Mouse (Mus musculus): Measurements from ENCODE around the gene Tpd52l2.
"Not testable (repeated sequence)": the region's sequence is repeated elsewhere in the genome, so short reads cannot be mapped to it uniquely, and the experiment has no call there.

Gene Tpd52l2

DNA sequence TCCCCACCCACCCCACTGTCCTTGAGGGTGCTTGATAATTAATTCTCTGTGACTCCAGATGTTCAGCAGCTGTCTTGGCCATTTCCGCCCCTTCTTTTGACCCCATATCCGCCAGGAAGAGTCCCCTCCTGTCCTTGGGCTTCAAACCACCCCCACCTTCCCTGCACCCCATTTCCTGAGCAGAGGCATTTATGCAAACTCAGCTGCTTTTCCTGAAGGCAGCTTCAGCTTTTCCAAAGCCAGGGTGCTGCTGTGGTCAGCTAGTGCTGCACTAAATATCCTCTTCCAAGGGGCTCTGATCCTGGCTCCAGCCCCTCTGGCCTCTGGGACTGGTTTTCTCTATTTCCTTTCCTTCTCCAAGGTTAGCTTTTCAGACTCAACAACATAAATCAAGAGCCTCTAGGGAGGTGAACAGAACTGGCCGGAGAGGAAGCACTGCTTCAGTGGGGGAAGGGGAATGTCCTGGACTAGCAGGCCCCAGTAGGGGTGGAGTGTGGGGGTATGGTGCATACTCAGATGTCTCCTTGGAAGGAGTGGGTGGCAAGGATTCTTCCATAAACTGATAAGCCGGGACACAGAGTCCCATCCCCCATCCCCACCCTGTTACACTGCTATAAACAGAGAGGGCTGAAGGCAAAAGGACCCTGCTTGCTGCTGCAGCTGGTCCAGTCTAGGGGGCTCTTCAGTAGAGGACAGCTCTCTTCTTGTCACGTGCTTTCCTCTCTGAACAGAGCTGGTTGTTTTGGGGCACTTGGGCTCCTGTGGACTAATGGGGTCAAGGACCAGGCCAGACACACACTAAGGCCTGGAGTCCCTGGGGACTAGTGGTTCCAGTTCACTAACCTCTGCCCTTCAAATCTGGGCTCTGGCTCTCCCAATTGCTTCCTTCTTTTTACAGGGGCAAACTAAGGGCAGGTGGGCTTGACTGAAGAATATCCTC, 9.3 kb upstream of the Tpd52l2 start:
- peak; percentile 79 for DNase-seq (ENCODE audit: low spot score)

DNA sequence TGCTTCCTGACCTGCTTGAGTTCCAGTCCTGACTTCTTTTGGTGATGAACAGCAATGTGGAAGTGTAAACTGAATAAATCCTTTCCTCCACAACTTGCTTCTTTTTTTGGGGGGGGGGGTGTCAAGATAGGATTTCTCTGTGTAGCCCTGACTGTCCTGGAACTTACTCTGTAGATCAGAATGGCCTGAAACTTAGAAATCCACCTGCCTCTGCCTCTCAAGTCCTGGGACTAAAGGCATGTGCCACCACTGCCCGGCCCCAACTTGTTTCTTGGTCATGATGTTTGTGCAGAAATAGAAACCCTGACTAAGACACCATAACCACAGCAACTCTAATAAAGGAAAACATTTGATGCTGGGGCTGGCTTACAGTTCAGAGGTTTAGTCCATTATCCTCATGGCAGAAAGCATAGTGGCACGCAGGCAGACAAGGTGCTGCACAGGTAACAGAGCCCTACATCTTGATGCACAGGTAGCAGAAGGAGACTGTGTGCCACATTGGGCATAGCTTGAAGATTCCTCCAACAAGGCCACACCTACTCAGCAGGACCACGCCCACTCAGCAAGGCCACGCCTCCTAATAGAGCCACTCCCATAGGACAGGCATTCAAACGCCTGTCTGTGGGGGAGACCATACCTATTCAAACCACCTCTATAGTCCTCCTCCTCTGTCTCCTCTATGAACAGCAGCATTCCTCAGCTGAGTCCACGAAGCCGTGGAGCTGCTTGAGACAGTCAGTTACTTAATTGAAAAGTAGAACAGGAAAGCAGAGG, 5.3 kb upstream of the Tpd52l2 start:
- peak; percentile 45 for DNase-seq (ENCODE audit: low spot score)

DNA sequence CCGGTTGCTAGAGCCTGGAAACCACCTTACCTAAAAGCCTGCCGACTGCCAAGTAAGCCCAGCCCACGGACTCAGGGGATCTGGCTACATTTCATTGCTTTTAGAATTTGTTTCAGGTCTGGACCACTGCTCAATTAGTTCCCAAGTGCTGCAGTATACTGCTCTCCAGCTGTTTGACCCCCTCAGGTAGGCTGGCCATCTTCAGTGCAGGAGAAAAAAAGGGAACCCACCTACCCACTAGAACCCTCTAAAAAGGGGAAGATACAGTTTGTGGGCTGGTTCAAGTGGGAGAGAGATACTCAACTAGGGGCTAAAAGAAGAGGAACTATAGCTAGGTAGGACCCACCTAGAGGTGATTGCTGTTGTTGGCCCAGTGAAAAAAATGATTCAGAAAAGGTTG, 4.7 kb upstream of the Tpd52l2 start:
- DNase-seq (ENCODE audit: low spot score), result no peak

DNA sequence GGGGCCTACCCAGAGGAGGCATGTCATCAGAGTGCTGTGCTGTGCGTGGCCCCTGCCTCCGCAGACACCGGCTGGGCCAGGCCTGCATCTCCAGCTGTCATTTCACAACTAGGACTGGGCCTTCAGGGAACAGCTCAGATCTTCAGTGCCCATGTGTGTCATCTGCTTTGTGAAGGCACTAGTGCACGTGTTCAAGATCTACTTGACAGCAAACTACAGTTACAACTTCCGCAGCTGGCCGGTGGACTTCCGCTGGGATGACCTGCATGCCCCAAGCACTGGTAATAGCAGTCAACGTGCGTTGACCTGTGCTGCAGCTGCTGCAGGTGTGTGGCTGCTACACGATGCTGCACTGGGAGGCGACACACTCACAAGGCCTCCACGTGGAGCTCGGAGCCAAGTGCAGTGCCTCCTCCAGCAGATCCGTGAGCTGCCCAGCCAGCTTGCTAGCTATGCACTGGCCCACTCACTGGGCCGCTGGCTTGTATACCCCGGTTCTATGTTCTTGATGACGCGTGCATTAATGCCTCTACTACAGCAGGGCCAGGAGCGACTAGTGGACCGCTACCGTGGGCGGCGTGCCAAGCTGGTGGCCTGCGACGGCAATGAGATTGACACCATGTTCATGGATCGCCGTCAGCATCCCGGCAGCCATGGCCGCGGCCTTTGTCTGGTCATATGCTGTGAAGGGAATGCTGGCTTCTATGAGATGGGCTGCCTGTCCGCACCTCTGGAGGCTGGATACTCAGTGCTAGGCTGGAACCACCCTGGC, 3.6 kb upstream of the Tpd52l2 start, which contains the start of gene Abhd16b:
Gene Abhd16b (plus strand): TSS at position 51 of the 772 bp plus-strand sequence.
- no peak for DNase-seq (ENCODE audit: low spot score)

DNA sequence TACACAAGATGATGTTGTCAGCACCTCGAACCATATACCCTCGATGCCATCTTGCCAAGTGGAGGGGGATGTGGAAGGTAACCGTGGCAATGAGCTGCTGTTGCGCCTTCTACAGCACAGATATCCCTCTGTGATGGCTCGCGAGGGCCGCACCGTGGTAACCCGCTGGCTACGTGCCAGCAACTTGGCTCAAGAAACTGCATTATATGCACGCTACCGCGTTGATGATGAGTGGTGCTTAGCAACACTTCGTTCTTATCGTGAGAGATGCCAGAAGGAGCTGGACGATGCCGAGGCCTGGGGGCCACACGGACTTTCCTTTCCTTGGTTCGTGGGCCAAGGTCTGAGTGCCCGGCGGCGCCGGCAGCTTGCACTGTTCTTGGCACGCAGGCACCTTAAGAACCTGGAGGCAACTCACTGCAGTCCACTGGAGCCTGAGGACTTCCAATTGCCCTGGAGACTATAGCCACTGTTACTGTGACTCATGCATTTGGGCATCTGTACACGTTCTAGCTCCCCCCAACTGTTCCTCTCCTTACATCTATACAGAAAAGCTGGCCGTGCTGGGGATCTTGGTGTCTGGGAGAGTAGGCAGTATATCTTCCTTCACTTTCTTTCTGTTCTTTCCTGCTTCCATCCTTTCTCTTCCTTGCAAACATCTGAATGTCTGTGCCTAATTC, 2.5 kb upstream of the Tpd52l2 start:
- DNase-seq (ENCODE audit: low spot score), result no peak

DNA sequence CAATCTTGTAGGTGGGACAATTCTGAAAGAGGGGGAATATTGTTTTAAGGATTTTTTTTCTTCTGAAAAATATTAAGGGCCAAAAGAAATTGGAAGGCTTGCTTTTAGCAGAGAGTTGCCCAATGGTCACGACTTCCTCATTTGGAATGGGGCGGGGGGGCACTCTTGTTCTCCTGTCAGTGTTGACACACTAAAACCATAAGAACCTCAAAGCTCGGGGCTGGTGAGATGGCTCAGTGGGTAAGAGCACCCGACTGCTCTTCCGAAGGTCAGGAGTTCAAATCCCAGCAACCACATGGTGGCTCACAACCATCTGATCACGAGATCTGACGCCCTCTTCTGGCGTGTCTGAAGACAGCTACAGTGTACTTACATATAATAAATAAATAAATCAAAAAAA, 1.1 kb upstream of the Tpd52l2 start:
- DNase-seq (ENCODE audit: low spot score), result not testable (repeated sequence)

DNA sequence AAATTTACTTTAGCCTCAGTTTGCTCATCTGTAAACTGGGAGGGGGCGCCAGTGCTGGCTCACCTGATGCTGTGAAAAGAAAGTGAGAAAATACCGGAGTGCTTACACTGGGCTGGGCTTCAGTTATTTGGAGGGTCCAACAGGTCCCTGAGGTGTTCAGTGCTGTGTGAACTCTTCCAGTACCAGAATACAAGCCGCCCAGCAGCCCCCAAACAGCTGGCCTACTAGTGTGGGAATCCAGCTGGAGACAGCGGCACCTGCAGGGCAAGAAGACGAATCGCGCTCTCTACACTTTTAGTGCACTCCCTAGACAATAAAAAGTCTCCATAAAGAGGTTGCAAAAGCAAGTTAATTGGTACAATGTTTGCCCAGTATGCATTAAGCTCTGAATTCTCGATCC, 661 bp upstream of the Tpd52l2 start:
- DNase-seq (ENCODE audit: low spot score), result peak; percentile 82

DNA sequence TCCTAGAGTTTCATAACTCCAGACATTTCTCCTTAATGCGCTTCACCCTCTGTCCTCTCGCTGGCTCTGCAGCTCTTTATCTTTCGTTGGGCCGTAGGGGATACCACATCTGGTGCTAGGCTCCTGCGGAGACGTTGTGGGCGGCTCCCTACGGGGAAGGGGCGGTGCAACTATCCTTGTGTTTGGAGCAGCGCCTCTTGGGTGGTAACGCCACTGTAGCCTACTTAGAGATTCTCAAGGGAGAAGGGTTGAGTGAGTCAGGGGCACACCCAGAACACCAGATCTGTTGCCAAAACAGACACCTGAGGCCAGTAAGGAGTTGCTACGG, 570 bp downstream of the Tpd52l2 start:
- DNase-seq (ENCODE audit: low spot score), result peak; percentile 65

DNA sequence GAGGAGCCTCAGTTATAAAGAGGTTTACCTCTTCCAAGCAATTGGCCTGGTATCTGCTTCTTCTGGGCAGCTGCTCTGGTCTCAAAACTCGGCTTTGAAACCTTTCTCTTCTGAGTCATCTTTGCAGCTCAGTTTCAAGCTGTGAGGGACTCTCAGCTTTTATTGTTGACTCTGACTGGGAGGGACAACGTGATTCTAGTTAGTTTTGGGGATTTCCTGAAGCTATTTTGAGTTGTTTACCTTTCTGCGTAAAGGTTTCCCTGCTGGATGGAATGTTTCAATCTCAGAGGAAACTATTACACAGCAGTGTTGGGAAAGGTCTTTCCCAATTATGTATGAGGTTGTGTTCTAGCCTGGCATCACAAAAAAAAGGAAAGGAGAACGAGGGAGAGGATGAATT, 1.7 kb downstream of the Tpd52l2 start:
- DNase-seq (ENCODE audit: low spot score), result no peak

DNA sequence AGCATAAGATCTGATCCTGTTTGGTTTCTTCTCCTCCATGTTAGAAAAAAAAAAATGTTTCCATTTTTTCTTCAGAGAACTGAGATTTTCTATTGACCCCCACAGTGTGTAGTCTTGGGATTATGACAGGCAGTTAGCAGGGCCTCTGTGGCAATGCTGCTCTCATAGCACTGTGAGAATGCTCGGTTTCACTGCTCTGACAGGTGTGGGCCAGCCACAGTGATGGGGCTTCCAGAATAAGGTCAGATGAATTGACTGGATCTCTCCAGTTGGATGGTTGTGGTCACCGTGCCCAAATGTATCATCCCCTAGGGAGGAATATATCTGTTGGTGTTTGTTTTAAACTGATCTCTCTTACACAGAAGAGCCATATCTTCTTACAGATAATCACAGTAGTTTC, 12.2 kb downstream of the Tpd52l2 start:
- no peak for DNase-seq (ENCODE audit: low spot score)

DNA sequence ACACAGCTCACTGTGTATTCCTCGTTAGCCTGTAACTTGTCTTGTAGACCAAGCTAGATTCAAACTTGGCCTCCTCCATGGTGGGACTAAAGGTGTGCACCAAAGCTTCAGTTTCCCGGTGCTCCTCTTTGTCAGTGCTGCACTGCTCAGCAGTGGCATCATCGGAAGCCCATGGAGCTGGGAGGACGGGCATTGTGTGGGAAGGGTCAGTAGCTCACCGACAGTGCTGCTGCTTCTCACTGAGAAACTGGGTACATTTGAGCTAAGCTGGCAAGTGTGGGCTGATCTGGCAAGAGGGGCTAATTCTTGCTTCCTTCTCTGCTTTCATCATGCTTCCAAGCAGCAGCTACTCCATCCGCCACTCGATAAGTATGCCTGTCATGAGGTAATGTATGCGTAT, 14.3 kb downstream of the Tpd52l2 start:
- DNase-seq (ENCODE audit: low spot score), result no peak

DNA sequence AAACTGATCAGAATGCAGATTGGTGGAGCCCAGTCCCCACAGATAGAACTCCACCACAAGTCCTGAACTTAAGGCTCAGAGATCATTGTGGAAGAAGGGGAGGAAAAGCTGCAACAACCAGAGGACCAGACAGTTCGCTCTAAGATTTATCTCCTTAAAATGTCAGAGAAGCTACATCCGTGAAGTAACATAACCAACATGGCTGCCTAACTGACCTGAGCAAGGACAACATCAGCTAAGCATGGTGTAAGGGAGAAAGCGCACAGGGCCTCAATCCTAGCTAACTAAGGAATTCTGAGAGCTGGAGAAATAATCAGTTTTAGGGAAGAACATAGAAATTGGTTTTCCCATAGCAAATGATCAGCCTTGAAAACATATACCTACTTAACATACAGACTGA, 22.3 kb downstream of the Tpd52l2 start:
- DNase-seq (ENCODE audit: low spot score), result no peak

DNA sequence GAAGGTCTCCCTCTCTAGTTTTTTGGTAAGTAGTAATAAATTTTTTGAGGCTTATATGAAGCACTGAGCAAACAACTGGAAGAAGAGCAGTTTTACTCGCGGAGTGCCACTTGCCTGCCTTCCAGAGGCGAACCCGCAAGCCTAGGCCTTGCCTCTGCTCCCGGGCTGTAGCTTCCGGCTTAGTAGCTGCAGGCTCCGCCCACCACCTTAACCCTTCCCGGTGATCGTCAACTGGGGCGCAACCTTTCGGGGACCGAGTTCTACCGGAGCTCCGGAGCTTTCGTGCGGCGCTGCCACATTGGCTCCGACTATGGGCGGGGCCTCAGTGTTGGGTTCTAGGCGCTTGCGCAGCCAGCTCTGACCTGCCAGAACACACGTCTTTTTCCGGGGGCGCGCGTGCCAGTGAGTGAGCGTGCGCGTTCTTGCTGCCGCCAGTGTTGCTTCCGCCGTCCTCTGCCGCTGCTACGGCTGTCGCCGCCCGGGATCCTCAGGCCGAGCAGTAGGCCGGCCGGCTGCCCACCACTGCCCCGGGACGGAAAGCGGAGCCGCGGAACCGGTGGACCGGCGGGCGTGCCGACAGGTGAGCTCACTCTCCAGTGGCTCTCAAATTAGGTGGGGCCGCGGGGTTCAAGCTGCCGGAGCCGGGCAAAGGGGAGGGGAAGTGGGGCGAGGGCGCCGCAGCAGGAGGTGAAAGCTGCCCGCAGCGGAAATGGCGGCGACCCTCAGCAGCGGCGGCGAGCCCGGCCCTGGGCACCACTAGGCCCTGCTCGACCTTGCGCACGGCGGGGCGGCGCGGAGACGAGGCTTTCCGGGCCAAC, 23.4 kb downstream of the Tpd52l2 start, which contains the start of gene Dnajc5:
Gene Dnajc5 (plus strand): TSS at position 368 of the 818 bp plus-strand sequence.
- DNase-seq (ENCODE audit: low spot score), result peak; percentile 98

DNA sequence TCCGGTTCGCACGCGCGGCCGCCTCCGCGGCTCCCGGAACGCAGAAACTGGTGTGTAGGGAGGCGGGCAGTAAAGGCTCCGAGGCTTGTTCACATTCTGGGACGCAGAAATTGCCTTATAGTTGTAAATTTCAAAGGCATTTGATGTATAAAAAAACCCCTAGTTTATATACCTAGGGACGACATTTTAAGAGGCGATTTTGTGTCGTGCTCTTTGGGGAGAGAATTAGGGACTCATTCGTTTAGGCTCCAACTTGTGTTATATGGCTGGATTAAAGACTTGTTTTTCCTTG, 23.9 kb downstream of the Tpd52l2 start:
- DNase-seq (ENCODE audit: low spot score), result no peak

DNA sequence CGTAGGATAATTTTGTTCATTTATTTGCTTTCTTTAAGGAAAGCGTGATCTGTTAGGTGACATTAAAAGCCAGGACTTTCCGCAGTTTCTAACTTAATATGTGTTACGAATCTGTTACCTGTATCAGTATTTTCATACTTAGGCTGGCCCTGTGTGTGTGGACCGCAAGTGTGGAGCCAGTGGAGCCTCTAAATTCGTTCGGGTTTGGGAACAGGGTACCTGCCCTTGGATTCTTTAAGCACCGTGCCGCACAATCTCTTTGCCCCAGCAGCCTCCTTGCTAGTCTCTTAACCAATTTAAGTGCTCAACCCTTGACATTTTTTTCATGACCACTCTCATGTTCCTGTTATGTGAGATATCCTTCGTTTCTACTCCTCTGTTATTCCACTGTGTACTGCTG, 24.5 kb downstream of the Tpd52l2 start:
- DNase-seq (ENCODE audit: low spot score), result no peak

DNA sequence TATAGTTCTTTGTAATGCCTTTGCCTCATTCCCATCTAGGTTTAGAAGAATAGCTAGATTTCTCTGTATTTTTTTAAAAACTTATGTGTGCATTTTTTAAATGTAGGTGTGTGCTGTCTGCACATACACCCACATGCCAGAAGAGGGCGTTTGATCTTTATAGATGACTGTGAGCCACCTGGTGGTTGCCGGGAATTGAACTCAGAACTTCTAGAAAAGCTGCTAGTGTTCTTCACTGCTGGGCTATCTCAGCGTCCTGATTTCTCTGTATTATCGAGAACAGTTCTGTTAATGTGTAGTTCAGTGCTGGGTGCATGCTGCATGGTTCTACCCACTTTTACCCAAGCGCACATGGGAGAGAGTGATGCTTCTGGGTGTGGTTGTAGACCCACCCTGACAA, 25.9 kb downstream of the Tpd52l2 start:
- DNase-seq (ENCODE audit: low spot score), result peak; percentile 52

DNA sequence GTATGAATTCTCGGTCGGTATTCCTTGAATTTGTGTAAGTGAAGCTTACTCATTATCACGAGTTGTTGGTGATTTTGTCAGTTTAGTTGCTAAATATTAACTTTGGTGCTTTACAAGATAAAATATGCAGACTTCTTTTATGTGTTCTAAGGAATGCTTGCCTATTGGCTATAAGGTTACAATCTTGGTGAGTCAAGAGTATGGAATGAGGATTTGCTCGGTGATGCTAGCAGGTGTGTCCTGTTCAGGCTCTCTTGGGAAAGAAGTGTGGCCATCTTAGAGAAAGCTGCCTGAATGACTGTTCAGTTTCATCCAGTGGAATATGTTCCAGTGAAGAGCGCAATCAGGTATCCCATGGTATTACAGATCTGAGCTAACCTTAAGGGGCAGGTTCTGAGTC, 28.6 kb downstream of the Tpd52l2 start:
- no peak for DNase-seq (ENCODE audit: low spot score)

DNA sequence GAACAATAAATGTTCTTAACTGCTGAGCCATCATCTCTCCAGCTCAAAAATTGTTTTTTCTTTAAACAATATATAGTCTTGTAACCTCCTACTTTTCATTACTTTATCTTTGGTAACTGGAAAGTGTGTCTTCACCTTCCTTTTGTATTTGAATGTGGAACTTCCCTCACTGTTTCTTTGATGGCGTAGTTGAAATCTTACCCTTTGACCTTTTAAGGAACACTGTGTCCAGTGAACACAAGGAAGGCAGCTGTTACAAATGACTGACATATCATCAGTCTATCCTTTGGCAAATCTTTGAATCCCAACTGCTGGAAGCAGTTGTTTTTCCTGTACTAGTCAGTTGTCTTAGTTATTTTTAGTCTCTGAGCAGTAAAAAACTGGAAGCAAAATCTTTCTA, 32.1 kb downstream of the Tpd52l2 start:
- DNase-seq (ENCODE audit: low spot score), result no peak

DNA sequence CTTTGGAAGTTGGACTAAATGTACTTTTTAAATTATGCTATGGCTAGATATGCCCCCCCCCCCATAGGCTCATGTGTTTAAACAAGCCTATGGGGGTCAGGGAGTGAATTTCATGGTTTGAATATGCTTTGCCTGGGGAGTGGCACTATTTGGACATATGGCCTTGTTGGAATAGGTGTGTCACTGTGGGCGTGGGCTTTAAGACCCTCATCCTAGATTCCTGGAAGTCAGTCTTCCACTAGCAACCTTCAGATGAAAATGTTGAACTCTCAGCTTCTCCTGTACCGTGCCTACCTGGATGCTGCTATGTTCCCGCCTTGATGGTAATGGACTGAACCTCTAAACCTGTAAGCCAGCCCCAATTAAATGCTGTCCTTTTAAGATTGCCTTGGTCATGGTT, 35.6 kb downstream of the Tpd52l2 start:
- no peak for DNase-seq (ENCODE audit: low spot score)

DNA sequence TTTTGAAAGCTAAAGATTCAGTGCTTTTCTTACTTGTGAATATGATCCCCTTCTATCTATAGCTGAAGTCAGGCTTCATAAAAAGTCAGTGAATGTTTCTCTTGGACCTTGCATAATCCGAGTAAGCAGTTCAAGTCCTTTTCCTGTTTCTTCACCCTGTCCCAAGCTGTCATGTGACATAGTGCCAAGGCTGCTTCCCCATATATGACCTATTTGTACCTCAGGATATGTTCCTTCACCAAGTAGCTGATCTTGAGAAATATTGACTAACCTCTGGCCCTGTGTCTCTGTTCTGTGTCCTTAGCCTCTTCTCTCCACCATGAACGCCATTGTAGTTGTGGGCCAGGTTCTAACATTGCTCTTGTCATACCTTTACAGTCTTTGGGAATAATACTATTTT, 39.5 kb downstream of the Tpd52l2 start:
- DNase-seq (ENCODE audit: low spot score), result no peak

DNA sequence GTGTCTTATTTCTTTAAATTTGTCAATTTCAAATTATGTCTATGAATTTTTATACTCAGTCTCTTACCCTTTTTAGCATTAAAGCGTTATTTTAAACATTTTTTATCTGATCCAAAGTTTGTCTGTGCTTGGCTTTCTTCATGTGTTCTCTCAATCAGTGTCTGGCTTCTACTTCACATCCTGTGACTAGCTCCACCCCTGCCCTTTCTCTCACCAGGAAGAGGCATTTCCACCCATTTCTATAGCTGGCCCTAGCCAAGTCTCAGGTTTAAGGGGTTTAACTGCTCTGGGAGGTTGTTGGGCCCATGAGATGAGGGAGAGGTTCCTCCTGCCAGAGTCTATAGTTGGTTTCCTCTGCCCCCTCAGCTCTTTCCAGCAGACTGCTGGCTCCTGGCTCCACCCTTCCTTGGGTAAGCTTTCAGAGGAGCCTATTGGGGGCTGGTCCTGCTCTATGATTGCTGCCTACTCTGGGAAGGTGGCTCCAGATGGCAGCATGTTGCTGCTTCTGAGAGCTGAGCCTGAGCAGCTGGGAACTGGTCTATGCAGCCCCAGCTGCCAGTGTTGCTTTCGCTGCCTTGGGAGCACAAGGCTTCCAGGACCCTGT, 40.6 kb downstream of the Tpd52l2 start:
- peak; percentile 17 for DNase-seq (ENCODE audit: low spot score)
